Mouse (Mus musculus): Measurements from ENCODE around the gene Rsph14. TPM values are rescaled to one million over a fixed set of nuclear protein-coding genes. Genes with fewer than 3 reads are reported as not detected.

Gene Rsph14
- polyA plus RNA-seq, 1 experiment = not detected

DNA sequence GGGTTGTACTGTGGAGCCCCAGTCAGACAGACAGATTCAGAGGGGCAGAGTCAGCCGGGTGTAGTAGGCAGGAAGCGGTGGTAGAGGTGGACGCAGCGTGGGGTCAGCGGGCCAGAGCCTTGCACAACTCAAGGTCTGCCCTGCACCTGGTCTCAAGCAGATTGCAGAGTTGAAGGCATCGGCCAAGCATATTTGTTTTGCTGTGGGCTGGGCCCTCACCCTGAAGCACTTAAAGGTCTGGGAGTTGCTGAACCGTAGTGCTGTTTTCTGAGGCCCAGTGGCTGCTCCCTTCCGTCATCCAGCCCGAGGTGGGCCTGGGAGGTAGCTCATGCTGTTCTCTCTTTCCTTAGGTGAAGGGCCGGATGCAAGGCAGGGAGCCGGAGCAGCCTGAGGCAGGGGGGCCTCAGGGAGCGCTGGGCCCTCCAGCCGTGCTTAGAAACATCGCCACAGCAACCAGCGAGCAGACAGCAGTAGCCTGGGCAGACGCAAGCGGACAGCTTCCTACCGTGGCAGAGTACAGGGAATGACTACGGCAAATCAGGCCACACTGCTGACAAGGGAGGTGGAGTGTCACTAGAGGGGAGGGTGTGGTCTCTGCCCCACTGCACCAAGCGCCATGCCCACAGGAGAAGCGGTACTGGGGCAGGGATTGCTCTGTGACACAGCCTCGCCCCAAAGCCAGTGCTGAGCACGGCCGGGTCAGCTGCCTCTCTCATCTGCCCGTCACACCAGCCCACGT is 41.6 kb downstream of the Rsph14 start:
- Histone ChIP-seq H3K27ac (replicated peaks; ENCODE audit: low read depth, low read length) (no peak overlapping the region), H3K4me3 (ENCODE audit: insufficient read depth, low read depth, low read length) (no peak overlapping the region)

DNA sequence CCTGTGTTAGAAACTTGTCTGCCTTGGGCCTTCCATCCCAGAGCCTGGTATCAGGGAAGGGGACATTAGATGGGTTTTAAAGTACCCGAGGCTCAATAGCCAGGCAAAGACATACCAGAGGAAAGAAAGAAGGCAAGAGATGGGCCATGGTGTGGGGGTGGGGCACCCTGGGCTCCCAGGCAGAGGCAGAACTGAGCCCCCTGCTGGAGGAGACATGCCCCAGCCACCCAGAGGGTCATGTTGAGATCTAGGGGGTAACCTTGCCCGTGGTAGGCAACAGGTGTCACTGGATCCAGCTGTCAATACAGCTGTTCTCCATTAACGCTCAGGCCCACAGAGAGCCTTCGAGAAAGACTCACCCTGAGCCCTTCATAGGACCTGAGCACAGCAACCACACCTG is 42.6 kb downstream of the Rsph14 start:
- Histone ChIP-seq H3K4me3 (ENCODE audit: insufficient read depth, low read depth, low read length) (no peak overlapping the region), H3K4me1 (ENCODE audit: control insufficient read depth, insufficient read depth, insufficient read length, low read length) (no peaks in the 10 kb centered on the region), H3K27ac (replicated peaks; ENCODE audit: low read depth, low read length) (no peak overlapping the region)

More for the DNA sequence above, 41.6 kb downstream of the Rsph14 start:
- no peaks in the 10 kb centered on the region for H3K4me1 ChIP-seq (ENCODE audit: control insufficient read depth, insufficient read depth, insufficient read length, low read length)

DNA sequence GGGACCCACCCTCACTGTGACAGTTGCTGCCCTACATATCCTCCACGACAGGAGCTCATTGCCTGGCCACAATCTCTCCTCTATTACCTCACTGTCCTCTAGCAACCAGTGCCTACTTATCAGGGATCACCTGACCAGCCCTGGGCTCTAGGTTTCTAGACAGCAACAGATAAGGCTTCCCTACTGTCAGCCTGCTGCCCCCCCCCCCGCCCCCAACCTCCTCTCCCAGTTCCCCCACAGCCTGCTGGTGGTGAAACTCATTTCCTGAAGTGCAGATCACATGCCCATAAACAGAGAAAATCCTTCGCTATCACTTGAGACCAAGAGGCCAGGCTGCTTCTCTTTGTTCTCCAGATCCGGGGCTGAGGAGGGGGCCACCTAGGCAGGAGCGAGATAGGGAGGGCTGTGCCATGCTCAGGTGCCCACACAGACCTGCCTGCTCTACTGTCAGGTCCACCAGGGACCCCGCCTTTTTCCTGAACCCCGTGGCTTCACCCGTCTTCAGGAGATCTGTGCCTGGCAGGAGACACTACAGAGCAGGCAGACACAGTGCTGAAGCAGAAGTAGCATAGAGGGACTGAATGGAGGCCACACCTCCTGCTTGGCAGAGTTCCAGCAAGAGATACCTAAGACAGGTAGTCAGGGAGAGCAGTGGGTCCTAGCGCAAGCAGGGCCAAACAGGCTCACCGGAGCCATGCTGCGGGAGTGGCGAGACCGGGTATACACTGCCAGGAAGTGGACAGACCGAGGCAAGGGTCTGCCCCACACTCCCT is 44.5 kb downstream of the Rsph14 start:
- Histone ChIP-seq H3K4me1 (ENCODE audit: control insufficient read depth, insufficient read depth, insufficient read length, low read length) (no peaks in the 10 kb centered on the region), H3K4me3 (ENCODE audit: insufficient read depth, low read depth, low read length) (no peak overlapping the region), H3K27ac (replicated peaks; ENCODE audit: low read depth, low read length) (no peak overlapping the region)

DNA sequence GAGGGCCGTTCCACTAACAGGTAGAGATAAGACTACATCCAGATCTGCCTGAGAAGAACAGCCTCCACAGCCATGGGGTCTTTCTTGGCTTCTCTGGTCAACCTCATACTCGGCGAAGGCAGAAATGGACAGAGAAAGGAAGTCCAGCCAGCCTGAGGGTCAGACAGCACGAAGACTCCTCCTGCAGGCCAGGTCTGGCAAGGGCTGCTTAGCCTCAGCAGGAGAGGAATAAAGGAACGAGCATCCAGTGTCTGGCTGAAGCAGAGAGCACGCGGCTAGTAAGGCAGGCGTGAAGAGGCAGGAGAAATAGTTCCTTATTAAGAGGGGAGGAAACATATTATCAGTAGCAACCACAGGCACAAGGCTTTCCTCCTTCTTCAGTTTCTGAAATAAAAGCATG is 49.2 kb downstream of the Rsph14 start:
- Histone ChIP-seq H3K27ac (replicated peaks; ENCODE audit: low read depth, low read length) (no peak overlapping the region), H3K4me1 (ENCODE audit: control insufficient read depth, insufficient read depth, insufficient read length, low read length) (no peaks in the 10 kb centered on the region), H3K4me3 (ENCODE audit: insufficient read depth, low read depth, low read length) (no peak overlapping the region)

DNA sequence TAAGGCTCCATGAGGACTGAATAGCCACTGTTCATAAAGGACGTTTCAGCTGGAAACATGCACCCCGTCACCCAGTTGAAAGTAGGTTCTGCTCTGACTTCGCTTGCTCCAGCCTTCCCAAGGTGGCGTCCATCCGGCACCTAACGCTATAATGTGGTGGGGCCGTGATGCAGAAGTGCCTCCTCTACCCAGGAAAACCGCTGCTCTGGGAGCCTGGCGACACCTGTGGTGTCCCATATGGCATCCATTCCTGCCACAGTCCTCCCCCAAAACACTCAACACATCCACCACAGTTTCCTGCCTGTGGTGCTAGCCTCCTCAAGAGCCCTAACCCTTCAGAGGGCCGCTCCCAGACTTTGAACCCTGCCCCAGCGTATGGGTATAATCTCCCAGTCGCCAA is 51.2 kb downstream of the Rsph14 start:
- Histone ChIP-seq H3K4me3 (ENCODE audit: insufficient read depth, low read depth, low read length) (no peak overlapping the region), H3K27ac (replicated peaks; ENCODE audit: low read depth, low read length) (no peak overlapping the region), H3K4me1 (ENCODE audit: control insufficient read depth, insufficient read depth, insufficient read length, low read length) (no peaks in the 10 kb centered on the region)

DNA sequence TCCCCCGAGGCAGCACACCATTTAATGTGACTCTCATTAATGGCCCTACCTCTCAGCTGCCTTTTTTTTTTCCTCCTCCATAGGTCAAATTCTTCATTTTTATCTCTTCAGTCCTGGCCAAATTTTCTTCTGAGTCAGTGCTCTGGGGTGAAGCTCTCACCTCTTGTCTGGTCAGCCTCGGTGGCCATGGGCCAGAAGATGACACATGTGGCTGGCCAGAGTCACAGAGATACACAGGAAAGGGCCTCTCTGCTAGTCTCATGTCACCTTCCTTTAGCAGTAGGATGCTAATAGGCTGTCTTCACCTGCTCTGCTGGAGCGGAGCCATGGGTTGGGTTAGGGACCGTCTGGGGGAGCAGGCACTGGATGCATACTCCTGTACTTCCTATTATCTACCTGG is 54.3 kb downstream of the Rsph14 start:
- Histone ChIP-seq H3K4me3 (ENCODE audit: insufficient read depth, low read depth, low read length) (no peak overlapping the region), H3K27ac (replicated peaks; ENCODE audit: low read depth, low read length) (no peak overlapping the region), H3K4me1 (ENCODE audit: control insufficient read depth, insufficient read depth, insufficient read length, low read length) (no peaks in the 10 kb centered on the region)

DNA sequence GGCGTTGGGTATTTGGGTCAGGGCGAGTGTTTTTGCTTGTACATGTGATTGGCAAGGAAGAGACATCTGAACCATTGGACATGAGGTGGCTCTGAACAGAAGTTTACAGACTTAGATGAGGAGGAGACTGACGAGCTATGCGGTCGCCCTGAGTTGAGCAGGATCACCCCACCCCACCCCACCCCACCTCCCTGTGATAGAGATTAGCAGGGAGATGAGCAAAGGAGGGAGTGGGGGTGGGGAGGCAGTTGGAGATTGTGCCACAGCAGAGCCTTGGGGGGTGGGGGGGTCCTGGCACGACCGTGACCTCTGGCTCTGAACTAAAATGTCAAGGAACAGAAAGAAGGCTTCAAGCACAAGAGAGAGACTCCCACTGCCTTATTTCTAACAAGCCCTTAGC is 56.0 kb downstream of the Rsph14 start:
- H3K4me3 ChIP-seq (ENCODE audit: insufficient read depth, low read depth, low read length) = no peak overlapping the region
- H3K4me1 ChIP-seq (ENCODE audit: control insufficient read depth, insufficient read depth, insufficient read length, low read length) = no peaks in the 10 kb centered on the region
- H3K27ac ChIP-seq (replicated peaks; ENCODE audit: low read depth, low read length) = no peak overlapping the region

DNA sequence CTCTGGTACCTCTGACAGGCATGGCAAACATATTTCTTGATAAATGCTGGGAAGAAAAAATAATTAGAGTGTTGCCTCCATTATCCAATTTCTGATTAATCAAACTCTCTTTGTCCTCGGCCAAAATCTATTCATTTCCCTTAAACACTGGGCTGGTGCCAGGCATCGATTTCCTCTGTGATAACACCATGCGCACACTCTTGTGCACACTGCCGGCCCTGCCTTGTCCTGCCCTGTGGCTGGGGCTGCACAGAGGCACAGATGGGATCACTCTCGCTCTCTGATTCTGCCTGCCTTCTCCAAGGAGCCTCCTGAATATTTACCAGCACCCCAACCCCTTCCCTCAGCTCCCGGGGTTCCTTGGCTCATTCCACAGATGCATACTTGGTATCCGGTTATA is 56.8 kb downstream of the Rsph14 start:
- Histone ChIP-seq H3K4me1 (ENCODE audit: control insufficient read depth, insufficient read depth, insufficient read length, low read length) (no peaks in the 10 kb centered on the region), H3K27ac (replicated peaks; ENCODE audit: low read depth, low read length) (no peak overlapping the region), H3K4me3 (ENCODE audit: insufficient read depth, low read depth, low read length) (no peak overlapping the region)

DNA sequence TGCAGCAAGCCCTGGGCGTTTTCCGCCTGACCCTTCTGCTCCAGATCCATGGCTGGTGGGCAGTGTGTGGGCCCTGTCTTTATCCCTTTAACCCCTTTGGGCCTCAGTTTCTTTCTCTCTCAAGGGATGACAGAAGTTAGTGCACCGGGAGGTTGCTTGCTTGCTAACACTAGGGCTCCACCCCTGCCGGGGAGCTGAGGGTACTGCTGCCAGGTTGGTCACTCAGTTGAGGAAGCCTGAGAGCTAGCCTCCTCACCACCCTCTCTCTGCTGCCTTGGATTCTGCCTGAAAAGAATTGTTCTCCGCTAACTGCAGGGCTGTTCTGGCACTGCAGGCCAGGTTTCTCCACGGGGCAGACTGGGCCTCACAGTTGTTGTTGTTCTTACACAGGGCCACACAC is 59.4 kb downstream of the Rsph14 start:
- Histone ChIP-seq H3K27ac (replicated peaks; ENCODE audit: low read depth, low read length) (no peak overlapping the region), H3K4me1 (ENCODE audit: control insufficient read depth, insufficient read depth, insufficient read length, low read length) (no peaks in the 10 kb centered on the region), H3K4me3 (ENCODE audit: insufficient read depth, low read depth, low read length) (no peak overlapping the region)

DNA sequence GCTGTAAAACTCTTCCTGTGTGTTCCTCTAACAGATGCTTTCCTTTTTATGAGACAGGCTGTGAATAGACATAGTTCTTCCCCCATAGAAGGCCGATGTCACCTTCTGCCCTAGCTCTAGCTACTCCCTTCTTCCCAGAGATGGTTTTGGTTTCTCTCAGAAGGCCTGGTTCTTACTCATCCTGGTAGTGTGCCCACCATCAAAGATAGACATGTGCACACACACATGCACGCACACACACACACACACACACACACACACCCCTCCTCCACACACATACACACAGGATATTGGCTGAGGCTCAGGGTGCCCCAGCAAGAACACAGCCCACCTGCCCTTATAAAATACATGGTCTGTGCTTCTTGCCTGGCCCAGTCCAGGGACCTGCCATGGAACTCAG is 63.1 kb downstream of the Rsph14 start:
- H3K27ac ChIP-seq (replicated peaks; ENCODE audit: low read depth, low read length) = no peak overlapping the region
- H3K4me3 ChIP-seq (ENCODE audit: insufficient read depth, low read depth, low read length) = no peak overlapping the region

DNA sequence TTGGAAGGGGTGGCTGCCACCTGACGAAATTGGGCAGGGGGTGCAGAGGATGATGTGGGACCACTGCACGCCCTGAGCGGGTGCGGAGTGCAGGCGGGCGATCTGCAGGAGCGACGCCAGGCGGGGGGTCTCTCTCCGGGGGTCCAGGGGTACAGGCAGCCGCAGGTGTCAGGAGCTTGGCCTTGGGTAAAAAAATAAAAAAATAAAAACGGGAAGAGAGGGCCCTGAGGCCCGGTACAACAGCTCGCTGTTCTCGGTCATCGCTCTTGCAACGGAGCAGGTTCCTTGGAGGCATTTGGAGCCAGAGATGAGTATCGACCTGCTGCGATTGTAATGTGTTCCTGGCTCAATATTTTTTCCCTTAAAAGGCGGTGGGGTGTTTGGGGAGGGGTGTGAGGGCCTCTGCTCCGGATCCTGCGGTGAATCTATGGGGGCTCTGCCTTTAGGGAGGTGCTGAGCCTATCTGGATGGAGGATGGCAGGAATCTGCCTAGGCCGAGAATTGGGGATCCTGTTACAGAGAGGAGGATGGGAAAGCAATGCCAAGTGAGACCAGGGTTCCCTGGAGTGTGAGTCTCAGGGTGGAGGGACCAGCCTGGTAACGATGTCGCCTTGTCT is 64.6 kb downstream of the Rsph14 start:
- no peak overlapping the region for H3K27ac ChIP-seq (replicated peaks; ENCODE audit: low read depth, low read length)
- peak overlapping the region; percentile 56 for H3K4me3 ChIP-seq (ENCODE audit: insufficient read depth, low read depth, low read length)
- H3K4me1 ChIP-seq (ENCODE audit: control insufficient read depth, insufficient read depth, insufficient read length, low read length) = peaks cover 2% of the 10 kb centered on the region; the same call in 1 of the 2 replicates

More for the DNA sequence above, 63.1 kb downstream of the Rsph14 start:
- H3K4me1 ChIP-seq (ENCODE audit: control insufficient read depth, insufficient read depth, insufficient read length, low read length) = peaks cover 2% of the 10 kb centered on the region; the same call in 1 of the 2 replicates

DNA sequence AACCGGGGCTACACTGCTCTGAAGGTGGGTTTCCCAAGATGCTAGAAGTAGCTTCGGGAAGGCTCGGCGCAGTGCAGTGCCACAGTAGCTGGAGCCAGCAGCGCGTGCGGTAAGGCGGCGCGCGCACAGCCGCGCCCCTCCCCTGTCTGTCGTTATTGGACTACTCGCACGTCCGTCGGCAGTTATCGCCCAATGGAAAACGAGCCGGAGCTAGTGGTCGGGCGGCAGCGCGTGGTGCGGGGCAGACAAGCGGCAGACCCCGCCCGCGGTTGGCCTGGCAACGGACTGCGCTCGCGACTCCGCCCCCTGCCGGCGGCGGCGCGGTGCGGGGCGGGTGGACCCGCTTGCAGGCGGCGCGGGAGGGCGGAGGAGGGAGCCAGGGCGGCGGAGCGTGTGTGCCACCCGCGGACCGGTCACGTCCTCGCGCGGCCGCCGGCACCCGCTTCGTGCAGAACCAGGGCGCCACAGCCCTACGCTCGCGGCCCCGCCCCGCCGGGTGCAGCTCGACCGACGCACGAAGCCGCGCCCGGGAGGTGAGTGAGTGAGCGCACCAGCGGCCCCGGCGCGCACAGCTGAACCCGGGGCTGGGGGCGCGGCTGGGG is 65.4 kb downstream of the Rsph14 start, which contains the start of gene Gnaz:
Gene Gnaz, plus strand, starts transcription at position 328 of the 602 bp plus-strand sequence.
- Histone ChIP-seq H3K4me1 (ENCODE audit: control insufficient read depth, insufficient read depth, insufficient read length, low read length) (peaks cover 2% of the 10 kb centered on the region; the same call in 1 of the 2 replicates), H3K4me3 (ENCODE audit: insufficient read depth, low read depth, low read length) (peak within 1 kb of the TSS; percentile 56)

DNA sequence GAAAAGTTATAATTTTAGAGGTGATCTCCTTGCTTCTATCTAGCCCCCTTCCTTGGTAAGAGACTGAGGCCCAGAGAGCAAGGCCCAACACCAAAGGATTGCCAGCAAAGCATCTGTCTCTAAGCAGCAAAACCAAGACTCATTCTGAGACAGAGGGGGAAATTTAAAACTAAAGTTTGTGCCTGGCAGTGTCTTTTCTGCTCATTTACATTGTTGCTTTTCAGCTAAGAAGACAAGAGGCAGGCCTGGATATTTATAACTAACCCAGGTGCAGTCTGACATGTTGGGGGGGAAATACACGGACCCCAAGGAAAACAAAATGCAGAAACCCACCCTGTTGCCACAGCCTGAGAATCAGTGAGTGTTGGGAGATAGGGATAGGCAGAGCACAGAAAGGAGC is 68.0 kb downstream of the Rsph14 start:
- Histone ChIP-seq H3K4me3 (ENCODE audit: insufficient read depth, low read depth, low read length) (no peak overlapping the region), H3K4me1 (ENCODE audit: control insufficient read depth, insufficient read depth, insufficient read length, low read length) (peaks cover 2% of the 10 kb centered on the region; the same call in 1 of the 2 replicates), H3K27ac (replicated peaks; ENCODE audit: low read depth, low read length) (no peak overlapping the region)

More for the DNA sequence above, 65.4 kb downstream of the Rsph14 start, which contains the start of gene Gnaz:
- H3K27ac ChIP-seq (replicated peaks; ENCODE audit: low read depth, low read length) = no peak within 1 kb of the TSS

DNA sequence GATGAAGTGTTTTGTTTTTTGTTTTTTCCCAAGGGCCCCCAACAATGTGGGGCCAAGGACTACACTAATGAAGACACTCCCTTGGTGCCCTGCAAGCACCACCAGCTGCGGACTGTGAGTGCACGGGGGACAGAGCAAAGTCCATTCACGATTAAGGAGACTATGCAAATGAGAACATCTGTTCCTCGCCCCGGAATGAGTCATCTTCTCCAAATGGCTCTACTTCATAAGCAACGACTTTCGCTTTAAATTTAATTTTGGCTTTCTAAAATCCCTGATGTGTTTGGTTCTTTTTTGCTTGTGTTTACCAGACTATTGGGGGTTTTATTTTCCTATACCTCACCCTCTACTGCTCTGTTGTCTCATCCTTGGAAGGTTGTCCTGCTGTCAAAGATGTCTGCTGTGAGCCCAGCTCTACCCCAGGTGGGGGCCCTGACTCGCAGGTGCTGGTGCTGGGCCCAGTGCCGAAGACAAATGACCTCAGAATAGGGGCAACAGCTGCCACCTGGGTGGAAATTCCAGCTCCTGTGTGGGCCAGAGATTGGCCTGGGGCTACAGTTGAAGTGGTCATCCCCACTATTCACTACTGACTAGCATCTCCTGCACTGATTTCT is 79.4 kb downstream of the Rsph14 start:
- Histone ChIP-seq H3K4me3 (ENCODE audit: insufficient read depth, low read depth, low read length) (no peak overlapping the region), H3K27ac (replicated peaks; ENCODE audit: low read depth, low read length) (no peak overlapping the region), H3K4me1 (ENCODE audit: control insufficient read depth, insufficient read depth, insufficient read length, low read length) (no peaks in the 10 kb centered on the region)

DNA sequence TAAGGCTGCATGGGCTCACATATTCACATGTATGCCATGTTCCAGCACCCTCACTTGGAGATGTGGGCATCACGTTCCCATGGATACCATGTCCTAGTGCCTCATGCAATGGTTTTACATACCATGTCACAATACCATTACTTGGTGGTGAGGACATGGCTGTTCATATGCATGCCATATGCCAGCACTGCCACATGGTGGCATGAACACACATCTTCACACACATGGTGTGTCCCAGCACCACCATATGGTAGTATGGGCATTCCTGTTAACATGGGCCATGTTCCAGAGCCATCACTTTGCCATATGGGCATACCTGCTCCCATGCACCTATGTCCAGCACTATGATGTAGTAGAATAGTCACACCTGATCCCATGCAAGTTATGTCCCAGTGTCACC is 91.6 kb downstream of the Rsph14 start:
- no peak overlapping the region for H3K27ac ChIP-seq (replicated peaks; ENCODE audit: low read depth, low read length)
- no peaks in the 10 kb centered on the region for H3K4me1 ChIP-seq (ENCODE audit: control insufficient read depth, insufficient read depth, insufficient read length, low read length)
- no peak overlapping the region for H3K4me3 ChIP-seq (ENCODE audit: insufficient read depth, low read depth, low read length)
